In genomic region chr6:4722142-4722541, GRCm38 (mm10) we compare ENCODE assay signal across 24 mouse cellular contexts. TPM values are rescaled to one million over a fixed set of nuclear protein-coding genes. Genes with fewer than 3 reads are reported as not detected.
DNase-seq lines count a peak whose midpoint lies in the region; ATAC-seq and TF ChIP-seq lines count a peak whose summit lies in the region.
"Had no signal": no experiment of that assay in that cellular context is flagged by ENCODE, and none has a peak within 500 bp of the region (broad histone marks: within the 10 kb centered on the region; RNA-seq: fewer than 3 reads in every experiment).

No protein-coding gene starts in this region.

- ATAC-seq in frontal cortex, adult (ENCODE audit: low TSS enrichment): peak; percentile 59
- peak; percentile 72; the same call in 1 of the 2 replicates for ATAC-seq in midbrain, embryonic 13.5 days
- ATAC-seq in midbrain, postnatal 0 days (ENCODE audit: low FRiP score): peak; percentile 65; the same call in 1 of the 2 replicates
- no peak for ATAC-seq in cerebellum, adult (ENCODE audit: insufficient number of reproducible peaks, low FRiP score, low TSS enrichment)
- no peak for ATAC-seq in megakaryocyte progenitor cell, adult 5-6 weeks (replicated peaks; ENCODE audit: poor library complexity)
- ATAC-seq: liver, postnatal 0 days; lung, postnatal 0 days had no signal

- DNase-seq in frontal cortex, postnatal 10 days (ENCODE audit: low spot score in 2 of 2): no peak
- no peak for DNase-seq in midbrain, embryonic 10.5 days (ENCODE audit: low spot score)
- peak; percentile 16 for DNase-seq in R1 (ENCODE audit: low read depth, low spot score)
- peak; percentile 58 for DNase-seq in midbrain, postnatal 0 days (ENCODE audit: low spot score)
- DNase-seq: adrenal gland, postnatal 14 days; cerebellum, adult 2 months; cerebellum, postnatal 25 days; kidney, adult 2 months; layer of hippocampus, adult 9-11 months; liver, postnatal 0 days; retina, postnatal 1 day had no signal

- H3K27ac ChIP-seq in midbrain, embryonic 13.5 days: peak overlapping the region; percentile 4; the same call in 1 of the 2 replicates
- H3K27ac ChIP-seq in midbrain, embryonic 10.5 days (replicated peaks): no peak overlapping the region
- H3K27ac ChIP-seq in midbrain, postnatal 0 days (ENCODE audit: low read depth, low read length): no peak overlapping the region
- H3K27ac ChIP-seq: embryonic facial prominence, embryonic 12.5 days; kidney, postnatal 0 days; left cerebral cortex, adult 2 months; limb, embryonic 12.5 days; macrophage; midbrain, embryonic 12.5 days had no signal

- no peaks in the 10 kb centered on the region for H3K27me3 ChIP-seq in midbrain, embryonic 13.5 days
- H3K27me3 ChIP-seq in midbrain, embryonic 10.5 days (ENCODE audit: low read depth, poor library complexity, severe bottlenecking): no peaks in the 10 kb centered on the region
- no peaks in the 10 kb centered on the region for H3K27me3 ChIP-seq in midbrain, postnatal 0 days (ENCODE audit: insufficient read depth, low read length)
- H3K27me3 ChIP-seq: embryonic facial prominence, embryonic 12.5 days; limb, embryonic 12.5 days; midbrain, embryonic 12.5 days had no signal

- no peaks in the 10 kb centered on the region for H3K9me3 ChIP-seq in midbrain, embryonic 13.5 days
- no peaks in the 10 kb centered on the region for H3K9me3 ChIP-seq in midbrain, embryonic 10.5 days (replicated peaks)
- H3K9me3 ChIP-seq in midbrain, postnatal 0 days (ENCODE audit: low read length): no peaks in the 10 kb centered on the region
- H3K9me3 ChIP-seq: embryonic facial prominence, embryonic 12.5 days; limb, embryonic 12.5 days; midbrain, embryonic 12.5 days had no signal

- H3K4me3 ChIP-seq in midbrain, embryonic 13.5 days (replicated peaks): no peak overlapping the region
- H3K4me3 ChIP-seq in midbrain, embryonic 10.5 days: no peak overlapping the region
- no peak overlapping the region for H3K4me3 ChIP-seq in midbrain, postnatal 0 days (ENCODE audit: low read depth, low read length)
- H3K4me3 ChIP-seq: embryonic facial prominence, embryonic 12.5 days; left cerebral cortex, adult 2 months; limb, embryonic 12.5 days; midbrain, embryonic 12.5 days had no signal

- WGBS in midbrain, embryonic 13.5 days: 17% methylated on average over 6 of the region's 6 CpGs
- 56% methylated on average over 6 of the region's 6 CpGs for WGBS in midbrain, embryonic 10.5 days
- WGBS in midbrain, postnatal 0 days: 14% methylated on average over 6 of the region's 6 CpGs

- H3K4me2 ChIP-seq in midbrain, embryonic 13.5 days (replicated peaks): no peak overlapping the region
- 0 out of 2 replicates have a peak overlapping the region, but pooled peaks have one; percentile 6 for H3K4me2 ChIP-seq in midbrain, postnatal 0 days (ENCODE audit: low read depth, low read length, poor library complexity, severe bottlenecking)
- H3K4me2 ChIP-seq: embryonic facial prominence, embryonic 12.5 days; heart, embryonic 11.5 days; limb, embryonic 12.5 days; liver, embryonic 11.5 days; midbrain, embryonic 12.5 days had no signal

- H3K4me1 ChIP-seq in midbrain, embryonic 13.5 days (replicated peaks): peaks cover 27% of the 10 kb centered on the region
- H3K4me1 ChIP-seq in midbrain, embryonic 10.5 days: peaks cover 30% of the 10 kb centered on the region
- no peaks in the 10 kb centered on the region for H3K4me1 ChIP-seq in midbrain, postnatal 0 days (ENCODE audit: insufficient read depth, low read length)

- no peaks in the 10 kb centered on the region for H3K36me3 ChIP-seq in midbrain, embryonic 13.5 days
- H3K36me3 ChIP-seq in midbrain, embryonic 10.5 days: no peaks in the 10 kb centered on the region
- no peaks in the 10 kb centered on the region for H3K36me3 ChIP-seq in midbrain, postnatal 0 days (ENCODE audit: insufficient read depth, low read length)
- H3K36me3 ChIP-seq: embryonic facial prominence, embryonic 12.5 days; limb, embryonic 12.5 days; midbrain, embryonic 12.5 days had no signal

- no peak overlapping the region; the same call in 1 of the 2 replicates for H3K9ac ChIP-seq in midbrain, embryonic 13.5 days (replicated peaks)
- H3K9ac ChIP-seq in midbrain, postnatal 0 days (replicated peaks; ENCODE audit: low read length, poor library complexity, severe bottlenecking): no peak overlapping the region
- H3K9ac ChIP-seq: embryonic facial prominence, embryonic 12.5 days; limb, embryonic 12.5 days; liver, postnatal 0 days; midbrain, embryonic 12.5 days had no signal

- TF ChIP-seq CTCF in midbrain, postnatal 0 days (IDR thresholded peaks at IDR 0.05): peak; percentile 49

RNA-seq across cellular contexts. Expression of gene Sgce, which starts 24.9 kb away (rescaled TPM):
- polyA plus RNA-seq in midbrain, embryonic 13.5 days (2015; fragmentation: Nextera tagmentation; extraction: Ambion mirVana): 61.6 and 68.2 TPM in 2 replicates
- 65.2 and 67.6 TPM in 2 replicates for polyA plus RNA-seq in midbrain, embryonic 10.5 days (2016; fragmentation: Nextera tagmentation; extraction: Ambion mirVana)
- total RNA-seq in midbrain, postnatal 0 days (2014; rRNA removed): 35.0 and 36.3 TPM in 2 replicates
- polyA plus RNA-seq in midbrain, postnatal 0 days (2015; fragmentation: Nextera tagmentation; extraction: Ambion mirVana): 44.6 and 49.2 TPM in 2 replicates
- total RNA-seq in megakaryocyte progenitor cell, adult 5-6 weeks (2015): 0.17 and 0.54 TPM in 2 replicates
- total RNA-seq in megakaryocyte progenitor cell, adult 5-6 weeks (2017): 1.2 TPM in 1 of 2 replicates, not detected in the other

RNA-seq across cellular contexts. Expression of gene Peg10, which starts 25.0 kb away (rescaled TPM):
- 7.3 and 10.0 TPM in 2 replicates for polyA plus RNA-seq in midbrain, embryonic 13.5 days (2015; fragmentation: Nextera tagmentation; extraction: Ambion mirVana)
- 8.7 and 8.8 TPM in 2 replicates for polyA plus RNA-seq in midbrain, embryonic 10.5 days (2016; fragmentation: Nextera tagmentation; extraction: Ambion mirVana)
- total RNA-seq in midbrain, postnatal 0 days (2014; rRNA removed): 55.9 and 62.9 TPM in 2 replicates
- polyA plus RNA-seq in midbrain, postnatal 0 days (2015; fragmentation: Nextera tagmentation; extraction: Ambion mirVana): 4.7 and 6.7 TPM in 2 replicates
- 0.02 and 0.34 TPM in 2 replicates for total RNA-seq in megakaryocyte progenitor cell, adult 5-6 weeks (2015)
- total RNA-seq in megakaryocyte progenitor cell, adult 5-6 weeks (2017): not detected in 2 replicates

Comparison
In these comparisons a context has a peak if more than half of its experiments do, and no peak if none do; other contexts are left out.
1. DNase-seq: peak in R1 (single experiment) and midbrain, postnatal 0 days (single experiment); none in frontal cortex, postnatal 10 days (0 of 2) and midbrain, embryonic 10.5 days (single experiment).
2. ATAC-seq: peak in frontal cortex, adult (single experiment), midbrain, embryonic 13.5 days (single experiment) and midbrain, postnatal 0 days (single experiment); none in cerebellum, adult (single experiment) and megakaryocyte progenitor cell, adult 5-6 weeks (single experiment).